Mouse (Mus musculus) forebrain, embryonic 16.5 days (tissue): ENCODE measurements around the gene Eif5b. TPM values are rescaled to one million over a fixed set of nuclear protein-coding genes. Genes with fewer than 3 reads are reported as not detected.

Source experiments
- ATAC-seq: fragments of 200-750 bp; cut with Nextera tagmentation; 2 replicates; pipeline ENCODE4 v1.8.0; 2017; ENCODE audit warnings: mild to moderate bottlenecking, moderate library complexity
- H3K27ac ChIP-seq: fragments of 300-500 bp; sonication (generic); 2 replicates; pipeline ENCODE4 v1.5.1; 2014; ENCODE audit warnings: low read length, control low read depth
- H3K27me3 ChIP-seq: fragments of 300-500 bp; sonication (generic); replicated peaks from 2 replicates; pipeline ENCODE4 v1.6.1; 2014; ENCODE audit warnings: low read length; ENCODE audit not compliant: control insufficient read depth, insufficient read depth
- H3K36me3 ChIP-seq: fragments of 300-500 bp; sonication (generic); 2 replicates; pipeline ENCODE4 v1.6.1; 2014; ENCODE audit not compliant: control insufficient read depth, insufficient read depth
- H3K4me1 ChIP-seq: fragments of 300-500 bp; sonication (generic); replicated peaks from 2 replicates; pipeline ENCODE4 v1.6.1; 2014; ENCODE audit warnings: low read length; ENCODE audit not compliant: control insufficient read depth, insufficient read depth
- H3K4me2 ChIP-seq: fragments of 300-500 bp; sonication (generic); 2 replicates; pipeline ENCODE4 v1.6.1; 2014; ENCODE audit warnings: mild to moderate bottlenecking, low read length, control low read depth
- H3K4me3 ChIP-seq: fragments of 300-500 bp; sonication (generic); replicated peaks from 2 replicates; pipeline ENCODE4 v1.5.1; 2014; ENCODE audit warnings: mild to moderate bottlenecking, low read length, control low read depth
- H3K9ac ChIP-seq: fragments of 300-500 bp; sonication (generic); replicated peaks from 2 replicates; pipeline ENCODE4 v1.6.1; 2014; ENCODE audit warnings: low read depth, low read length, control low read depth
- H3K9me3 ChIP-seq: fragments of 300-500 bp; sonication (generic); 2 replicates; pipeline ENCODE4 v1.6.1; 2016; ENCODE audit warnings: low read length; ENCODE audit not compliant: control insufficient read depth
- WGBS: fragments of 180-500 bp; shearing (Covaris S2); extraction: QIAGEN DNeasy Blood & Tissue Kit; methylation state at CpG from one replicate; pipeline ENCODE4 v1.1.7; 2014; 5-methylcytosine and 5-hydroxymethylcytosine counted together
- polyA plus RNA-seq: library from polyadenylated mRNA; unstranded; fragments of >200 nt; fragmentation: Nextera tagmentation; extraction: Ambion mirVana; gene quantifications from 2 replicates; pipeline ENCODE4 v1.2.1, GENCODE M21; 2015

Gene Eif5b
- polyA plus RNA-seq, 1 experiment from 2014 or later = 23.0 TPM

GRCm38 (mm10) chr1:37998371-37999199 is 775 bp downstream of the Eif5b start:
- peaks cover 19% of the 10 kb centered on the region for H3K4me1 ChIP-seq
- no peaks in the 10 kb centered on the region for H3K27me3 ChIP-seq
- peak overlapping the region; percentile 80 for H3K4me3 ChIP-seq
- H3K4me2 ChIP-seq = peak overlapping the region; percentile 84
- H3K27ac ChIP-seq = peak overlapping the region; percentile 94
- no peaks in the 10 kb centered on the region for H3K9me3 ChIP-seq
- ATAC-seq = peak; percentile 1; the same call in 1 of the 2 replicates
- 6% methylated on average over 30 of the region's 47 CpGs for WGBS
- peaks cover 4% of the 10 kb centered on the region; the same call in 1 of the 2 replicates for H3K36me3 ChIP-seq
- H3K9ac ChIP-seq = peak overlapping the region; percentile 83

GRCm38 (mm10) chr1:37999552-37999951 is 1.7 kb downstream of the Eif5b start:
- H3K36me3 ChIP-seq = 0 out of 2 replicates have a peak, but pooled peaks cover 3% of the 10 kb centered on the region
- H3K27me3 ChIP-seq = no peaks in the 10 kb centered on the region
- H3K4me2 ChIP-seq = no peak overlapping the region
- ATAC-seq = no peak
- peaks cover 19% of the 10 kb centered on the region for H3K4me1 ChIP-seq
- WGBS = 86% methylated on average over 3 of the region's 3 CpGs
- no peak overlapping the region for H3K9ac ChIP-seq
- H3K4me3 ChIP-seq = no peak overlapping the region
- no peak overlapping the region for H3K27ac ChIP-seq
- H3K9me3 ChIP-seq = no peaks in the 10 kb centered on the region

GRCm38 (mm10) chr1:38000844-38001243 is 3.0 kb downstream of the Eif5b start:
- 96% methylated on average over 8 of the region's 8 CpGs for WGBS
- no peak for ATAC-seq

GRCm38 (mm10) chr1:38001956-38002355 is 4.1 kb downstream of the Eif5b start:
- Histone ChIP-seq H3K27me3 (no peaks in the 10 kb centered on the region), H3K4me1 (peaks cover 12% of the 10 kb centered on the region), H3K4me2 (no peak overlapping the region), H3K4me3 (no peak overlapping the region), H3K36me3 (no peaks in the 10 kb centered on the region), H3K9me3 (no peaks in the 10 kb centered on the region), H3K27ac (no peak overlapping the region), H3K9ac (no peak overlapping the region)
- no peak for ATAC-seq
- 96% methylated on average over 9 of the region's 9 CpGs for WGBS

More at GRCm38 (mm10) chr1:38000844-38001243, 3.0 kb downstream of the Eif5b start:
- Histone ChIP-seq H3K9ac (no peak overlapping the region), H3K27ac (no peak overlapping the region), H3K27me3 (no peaks in the 10 kb centered on the region), H3K4me1 (peaks cover 18% of the 10 kb centered on the region), H3K4me3 (no peak overlapping the region), H3K9me3 (no peaks in the 10 kb centered on the region), H3K36me3 (no peaks in the 10 kb centered on the region), H3K4me2 (no peak overlapping the region)

GRCm38 (mm10) chr1:38003046-38003445 is 5.2 kb downstream of the Eif5b start:
- H3K4me1 ChIP-seq = peaks cover 12% of the 10 kb centered on the region
- H3K4me2 ChIP-seq = no peak overlapping the region
- H3K9ac ChIP-seq = no peak overlapping the region
- H3K27me3 ChIP-seq = no peaks in the 10 kb centered on the region
- no peaks in the 10 kb centered on the region for H3K9me3 ChIP-seq
- H3K4me3 ChIP-seq = no peak overlapping the region
- 89% methylated on average over 3 of the region's 3 CpGs for WGBS
- H3K36me3 ChIP-seq = no peaks in the 10 kb centered on the region
- ATAC-seq = no peak
- no peak overlapping the region for H3K27ac ChIP-seq

GRCm38 (mm10) chr1:38006741-38007140 is 8.9 kb downstream of the Eif5b start:
- H3K9me3 ChIP-seq = no peaks in the 10 kb centered on the region
- 66% methylated on average over 3 of the region's 3 CpGs for WGBS
- no peak overlapping the region for H3K4me2 ChIP-seq
- ATAC-seq = no peak
- no peak overlapping the region for H3K4me3 ChIP-seq
- H3K9ac ChIP-seq = no peak overlapping the region
- H3K36me3 ChIP-seq = no peaks in the 10 kb centered on the region
- H3K4me1 ChIP-seq = no peaks in the 10 kb centered on the region
- no peaks in the 10 kb centered on the region for H3K27me3 ChIP-seq
- H3K27ac ChIP-seq = no peak overlapping the region

GRCm38 (mm10) chr1:38011647-38012046 is 13.8 kb downstream of the Eif5b start:
- ATAC-seq = no peak

GRCm38 (mm10) chr1:38012104-38012503 is 14.3 kb downstream of the Eif5b start:
- Histone ChIP-seq H3K4me2 (no peak overlapping the region), H3K27me3 (no peaks in the 10 kb centered on the region), H3K4me3 (no peak overlapping the region), H3K9me3 (no peaks in the 10 kb centered on the region), H3K27ac (no peak overlapping the region), H3K4me1 (no peaks in the 10 kb centered on the region), H3K36me3 (no peaks in the 10 kb centered on the region), H3K9ac (no peak overlapping the region)
- no peak for ATAC-seq
- 91% methylated on average over 3 of the region's 3 CpGs for WGBS

More at GRCm38 (mm10) chr1:38011647-38012046, 13.8 kb downstream of the Eif5b start:
- no peak overlapping the region for H3K4me2 ChIP-seq
- WGBS = 80% methylated on average over 6 of the region's 6 CpGs
- no peaks in the 10 kb centered on the region for H3K27me3 ChIP-seq
- H3K9ac ChIP-seq = no peak overlapping the region
- H3K4me1 ChIP-seq = no peaks in the 10 kb centered on the region
- H3K4me3 ChIP-seq = no peak overlapping the region
- H3K9me3 ChIP-seq = no peaks in the 10 kb centered on the region
- H3K27ac ChIP-seq = no peak overlapping the region
- H3K36me3 ChIP-seq = no peaks in the 10 kb centered on the region

- no peak for ATAC-seq
- Histone ChIP-seq H3K9ac (no peak overlapping the region), H3K27me3 (no peaks in the 10 kb centered on the region), H3K36me3 (no peaks in the 10 kb centered on the region), H3K4me3 (no peak overlapping the region), H3K4me1 (no peaks in the 10 kb centered on the region), H3K27ac (no peak overlapping the region), H3K9me3 (no peaks in the 10 kb centered on the region), H3K4me2 (no peak overlapping the region)
Measured at GRCm38 (mm10) chr1:38012509-38012908, 14.7 kb downstream of the Eif5b start.
